Mouse (Mus musculus): ENCODE data around the gene Mdp1. TPM values are rescaled to one million over a fixed set of nuclear protein-coding genes. Genes with fewer than 3 reads are reported as not detected.

The Mdp1 gene
- polyA plus RNA-seq, 1 experiment from 2014 or later: 46.2 TPM

- Histone ChIP-seq H3K9me3 (ENCODE audit: low read length) (no peaks in the 10 kb centered on the region), H3K27ac (ENCODE audit: low read length) (no peak overlapping the region), H3K4me3 (ENCODE audit: low read depth, low read length) (no peak overlapping the region), H3K9ac (replicated peaks; ENCODE audit: low read depth) (no peak overlapping the region), H3K4me1 (ENCODE audit: insufficient read depth, low read depth, low read length) (peaks cover 5% of the 10 kb centered on the region), H3K36me3 (ENCODE audit: insufficient read depth, low read length) (peaks cover 35% of the 10 kb centered on the region), H3K27me3 (replicated peaks; ENCODE audit: insufficient read depth, low read length) (no peaks in the 10 kb centered on the region), H3K4me2 (replicated peaks; ENCODE audit: low read depth, low read length) (no peak overlapping the region)
- DNase-seq (ENCODE audit: low spot score) (no peak), ATAC-seq (no peak)
- WGBS: 100% methylated on average over 6 of the region's 6 CpGs
- TF ChIP-seq CTCF (IDR thresholded peaks at IDR 0.05): no peak
- no peak for TF ChIP-seq EP300 (IDR thresholded peaks at IDR 0.05)
These were observed 52.0 kb downstream of the Mdp1 start for GRCm38 (mm10) chr14:55608339-55608738.

Other genes with a start within 250 kb of the Mdp1 start
- gene Dhrs4, start 181.8 kb downstream of the Mdp1 start, polyA plus RNA-seq (2015; fragmentation: Nextera tagmentation; extraction: Ambion mirVana): 54.8 and 57.5 TPM in 2 replicates
- gene Carmil3, start 169.9 kb downstream of the Mdp1 start, polyA plus RNA-seq (2015; fragmentation: Nextera tagmentation; extraction: Ambion mirVana): 0.23 and 0.42 TPM in 2 replicates
- gene Cpne6, start 150.1 kb downstream of the Mdp1 start, polyA plus RNA-seq (2015; fragmentation: Nextera tagmentation; extraction: Ambion mirVana): not detected in 2 replicates
- gene Nrl, start 135.5 kb downstream of the Mdp1 start, polyA plus RNA-seq (2015; fragmentation: Nextera tagmentation; extraction: Ambion mirVana): not detected in 2 replicates
- 37.4 and 37.6 TPM in 2 replicates for gene Pck2, start 120.2 kb downstream of the Mdp1 start, polyA plus RNA-seq (2015; fragmentation: Nextera tagmentation; extraction: Ambion mirVana)
- 93.4 and 95.3 TPM in 2 replicates for gene Dcaf11, start 100.5 kb downstream of the Mdp1 start, polyA plus RNA-seq (2015; fragmentation: Nextera tagmentation; extraction: Ambion mirVana)
- gene A730061H03Rik, start 100.1 kb downstream of the Mdp1 start, polyA plus RNA-seq (2015; fragmentation: Nextera tagmentation; extraction: Ambion mirVana): 1.8 and 2.3 TPM in 2 replicates
- gene Fitm1, start 84.9 kb downstream of the Mdp1 start, polyA plus RNA-seq (2015; fragmentation: Nextera tagmentation; extraction: Ambion mirVana): 1.3 and 1.5 TPM in 2 replicates
- gene Psme1, start 82.4 kb downstream of the Mdp1 start, polyA plus RNA-seq (2015; fragmentation: Nextera tagmentation; extraction: Ambion mirVana): 215 and 219 TPM in 2 replicates
- gene Emc9, start 75.2 kb downstream of the Mdp1 start, polyA plus RNA-seq (2015; fragmentation: Nextera tagmentation; extraction: Ambion mirVana): 18.3 and 18.9 TPM in 2 replicates
- gene Psme2, start 69.4 kb downstream of the Mdp1 start, polyA plus RNA-seq (2015; fragmentation: Nextera tagmentation; extraction: Ambion mirVana): 308 and 312 TPM in 2 replicates
- 17.4 and 24.1 TPM in 2 replicates for gene Rnf31, start 68.8 kb downstream of the Mdp1 start, polyA plus RNA-seq (2015; fragmentation: Nextera tagmentation; extraction: Ambion mirVana)
- 26.2 and 29.5 TPM in 2 replicates for gene Irf9, start 56.9 kb downstream of the Mdp1 start, polyA plus RNA-seq (2015; fragmentation: Nextera tagmentation; extraction: Ambion mirVana)
- gene Rec8, start 42.5 kb downstream of the Mdp1 start, polyA plus RNA-seq (2015; fragmentation: Nextera tagmentation; extraction: Ambion mirVana): 4.4 and 4.7 TPM in 2 replicates
- 25.5 and 25.9 TPM in 2 replicates for gene Ipo4, start 24.6 kb downstream of the Mdp1 start, polyA plus RNA-seq (2015; fragmentation: Nextera tagmentation; extraction: Ambion mirVana)
- 1.2 and 2.0 TPM in 2 replicates for gene Gm49378, start 22.6 kb downstream of the Mdp1 start, polyA plus RNA-seq (2015; fragmentation: Nextera tagmentation; extraction: Ambion mirVana)
- gene Tm9sf1, start 16.7 kb downstream of the Mdp1 start, polyA plus RNA-seq (2015; fragmentation: Nextera tagmentation; extraction: Ambion mirVana): 84.3 and 91.1 TPM in 2 replicates
- 0.58 and 0.61 TPM in 2 replicates for gene Tssk4, start 10.3 kb downstream of the Mdp1 start, polyA plus RNA-seq (2015; fragmentation: Nextera tagmentation; extraction: Ambion mirVana)
- gene Gmpr2, start 11.4 kb upstream of the Mdp1 start, polyA plus RNA-seq (2015; fragmentation: Nextera tagmentation; extraction: Ambion mirVana): 34.0 and 38.6 TPM in 2 replicates
- gene Nedd8, start 11.6 kb upstream of the Mdp1 start, polyA plus RNA-seq (2015; fragmentation: Nextera tagmentation; extraction: Ambion mirVana): 369 and 396 TPM in 2 replicates
- gene Tinf2, start 21.3 kb upstream of the Mdp1 start, polyA plus RNA-seq (2015; fragmentation: Nextera tagmentation; extraction: Ambion mirVana): 18.8 and 19.9 TPM in 2 replicates
- gene Tgm1, start 53.4 kb upstream of the Mdp1 start, polyA plus RNA-seq (2015; fragmentation: Nextera tagmentation; extraction: Ambion mirVana): 14.2 and 20.6 TPM in 2 replicates
- 31.4 and 32.5 TPM in 2 replicates for gene Rabggta, start 61.8 kb upstream of the Mdp1 start, polyA plus RNA-seq (2015; fragmentation: Nextera tagmentation; extraction: Ambion mirVana)
- 74.1 and 83.5 TPM in 2 replicates for gene Dhrs1, start 85.2 kb upstream of the Mdp1 start, polyA plus RNA-seq (2015; fragmentation: Nextera tagmentation; extraction: Ambion mirVana)
- 16.2 and 19.5 TPM in 2 replicates for gene Nop9, start 85.2 kb upstream of the Mdp1 start, polyA plus RNA-seq (2015; fragmentation: Nextera tagmentation; extraction: Ambion mirVana)
- 0.65 and 1.3 TPM in 2 replicates for gene Cideb, start 98.0 kb upstream of the Mdp1 start, polyA plus RNA-seq (2015; fragmentation: Nextera tagmentation; extraction: Ambion mirVana)
- 0.77 and 0.97 TPM in 2 replicates for gene Ltb4r2, start 100.9 kb upstream of the Mdp1 start, polyA plus RNA-seq (2015; fragmentation: Nextera tagmentation; extraction: Ambion mirVana)
- 4.1 and 4.6 TPM in 2 replicates for gene Ltb4r1, start 105.5 kb upstream of the Mdp1 start, polyA plus RNA-seq (2015; fragmentation: Nextera tagmentation; extraction: Ambion mirVana)
- 29.3 and 33.3 TPM in 2 replicates for gene Adcy4, start 123.6 kb upstream of the Mdp1 start, polyA plus RNA-seq (2015; fragmentation: Nextera tagmentation; extraction: Ambion mirVana)
- 16.2 and 24.2 TPM in 2 replicates for gene Ripk3, start 128.4 kb upstream of the Mdp1 start, polyA plus RNA-seq (2015; fragmentation: Nextera tagmentation; extraction: Ambion mirVana)
- gene Nfatc4, start 162.6 kb upstream of the Mdp1 start, polyA plus RNA-seq (2015; fragmentation: Nextera tagmentation; extraction: Ambion mirVana): 17.1 and 18.1 TPM in 2 replicates
- gene Nynrin, start 193.5 kb upstream of the Mdp1 start, polyA plus RNA-seq (2015; fragmentation: Nextera tagmentation; extraction: Ambion mirVana): 4.2 and 4.7 TPM in 2 replicates
- gene Cbln3, start 223.9 kb upstream of the Mdp1 start, polyA plus RNA-seq (2015; fragmentation: Nextera tagmentation; extraction: Ambion mirVana): 0.26 and 0.44 TPM in 2 replicates
- gene Khnyn, start 224.4 kb upstream of the Mdp1 start, polyA plus RNA-seq (2015; fragmentation: Nextera tagmentation; extraction: Ambion mirVana): 10.1 and 11.7 TPM in 2 replicates
- gene Sdr39u1, start 239.8 kb upstream of the Mdp1 start, polyA plus RNA-seq (2015; fragmentation: Nextera tagmentation; extraction: Ambion mirVana): 43.0 and 46.3 TPM in 2 replicates